14 mouse cellular contexts compared by ENCODE assay signal in the genomic region with DNA sequence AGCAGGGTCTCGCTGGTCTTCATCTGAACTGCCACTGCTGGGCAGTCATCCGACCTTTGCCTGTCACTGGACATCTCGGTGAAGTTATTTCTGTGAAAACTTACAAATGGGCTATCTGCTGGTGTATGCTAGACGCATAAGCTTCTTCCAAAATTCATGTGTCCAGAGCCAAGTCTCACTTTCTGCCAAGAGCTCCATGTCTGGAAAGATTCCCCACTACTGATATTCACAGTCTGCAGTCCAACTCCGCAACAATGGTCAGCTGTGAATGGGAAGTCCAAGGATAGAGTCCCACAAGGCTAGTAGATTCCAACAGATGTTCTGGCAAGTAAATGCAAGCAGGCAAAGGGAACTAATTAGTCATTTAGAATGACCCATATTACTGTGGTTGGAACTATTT. TPM values are rescaled to one million over a fixed set of nuclear protein-coding genes. Genes with fewer than 3 reads are reported as not detected.
DNase-seq lines count a peak whose midpoint lies in the region.
"Had no signal": no experiment of that assay in that cellular context is flagged by ENCODE, and none has a peak within 500 bp of the region (broad histone marks: within the 10 kb centered on the region; RNA-seq: fewer than 3 reads in every experiment).

No protein-coding gene starts in this region.

- peak; percentile 10 for DNase-seq in lung, postnatal 10 days
- no peak for DNase-seq in lung, postnatal 25 days (ENCODE audit: low spot score)
- peak; percentile 30 to 43 for DNase-seq in gastrocnemius, adult 8-10 months (ENCODE audit: low spot score in 2 of 2)
- peak; percentile 45 for DNase-seq in heart, adult 8-10 months (ENCODE audit: low spot score)
- peak; percentile 56 for DNase-seq in skeletal muscle tissue, adult 2 months (ENCODE audit: low read depth, low spot score)
- no peak for DNase-seq in MN1 (ENCODE audit: low spot score)
- no peak for DNase-seq in thymus, postnatal 36 days
- DNase-seq: adrenal gland, adult 2 months; cerebellum, adult 9-11 months; embryo, embryonic 11 days; kidney, adult 8-10 months; kidney, postnatal 36 days; right cerebral cortex, adult 18-20 months had no signal

RNA-seq across cellular contexts. Expression of gene Mrps33, which starts 17.9 kb away (rescaled TPM):
- 10 to 100 TPM; 53.7 to 60.8 (median 56.4) TPM for total RNA-seq in gastrocnemius, adult 8-10 months (2022)
- total RNA-seq in heart, adult 8-10 months (2022): 100 to 1,000 TPM in 3 of 4 experiments, 10 to 100 TPM in 1; 91.8 to 121 (median 111) TPM

RNA-seq across cellular contexts. Expression of gene Tmem178b, which starts 44.3 kb away (rescaled TPM):
- 1 to 10 TPM in 1 of 4 experiments, under 1 TPM in 3; 0.34 to 1.1 (median 0.47) TPM for total RNA-seq in gastrocnemius, adult 8-10 months (2022)
- total RNA-seq in heart, adult 8-10 months (2022): 1 to 10 TPM in 3 of 4 experiments, under 1 TPM in 1; 0.69 to 1.6 (median 1.1) TPM
- total RNA-seq: monocyte, adult 5-6 weeks had no signal

Comparison
In these comparisons a context has a peak if more than half of its experiments do, and no peak if none do; other contexts are left out.
1. DNase-seq: peak in lung, postnatal 10 days (single experiment), gastrocnemius, adult 8-10 months (2 of 2), heart, adult 8-10 months (single experiment) and skeletal muscle tissue, adult 2 months (single experiment); none in lung, postnatal 25 days (single experiment), MN1 (single experiment) and thymus, postnatal 36 days (0 of 2).